Mouse (Mus musculus) stomach, postnatal 0 days (tissue): ENCODE results near the gene Grin2a. TPM values are rescaled to one million over a fixed set of nuclear protein-coding genes. Genes with fewer than 3 reads are reported as not detected.

Experiments used
- ATAC-seq: fragments of 200-750 bp; cut with Nextera tagmentation; 2 replicates; pipeline ENCODE4 v1.8.0; 2017; ENCODE audit not compliant: low FRiP score, low TSS enrichment
- DNase-seq: peaks from one replicate; pipeline ENCODE4 v3.0.0-alpha.2; 2016; ENCODE audit warnings: low spot score
- H3K27ac ChIP-seq: fragments of 300-500 bp; sonication (generic); replicated peaks from 2 replicates; pipeline ENCODE4 v1.5.1; 2014; ENCODE audit warnings: mild to moderate bottlenecking, control low read depth
- H3K27me3 ChIP-seq: fragments of 300-500 bp; sonication (generic); 2 replicates; pipeline ENCODE4 v1.6.1; 2014; ENCODE audit warnings: low read length; ENCODE audit not compliant: control insufficient read depth, insufficient read depth
- H3K36me3 ChIP-seq: fragments of 300-500 bp; sonication (generic); 2 replicates; pipeline ENCODE4 v1.6.1; 2014; ENCODE audit warnings: low read length, mixed read lengths; ENCODE audit not compliant: control insufficient read depth, insufficient read depth
- H3K4me1 ChIP-seq: fragments of 300-500 bp; sonication (generic); replicated peaks from 2 replicates; pipeline ENCODE4 v1.6.1; 2014; ENCODE audit warnings: antibody characterized with exemption; ENCODE audit not compliant: control insufficient read depth, insufficient read depth
- H3K4me2 ChIP-seq: fragments of 300-500 bp; sonication (generic); replicated peaks from 2 replicates; pipeline ENCODE4 v1.6.1; 2014; ENCODE audit warnings: low read depth, mild to moderate bottlenecking, control low read depth, moderate library complexity
- H3K4me3 ChIP-seq: fragments of 300-500 bp; sonication (generic); 2 replicates; pipeline ENCODE4 v1.5.1; 2014; ENCODE audit warnings: low read depth, low read length, control low read depth
- H3K9ac ChIP-seq: fragments of 300-500 bp; sonication (generic); 2 replicates; pipeline ENCODE4 v1.6.1; 2014; ENCODE audit warnings: mild to moderate bottlenecking, low read length, control low read depth, mixed read lengths
- H3K9me3 ChIP-seq: fragments of 300-500 bp; sonication (generic); 2 replicates; pipeline ENCODE4 v1.6.1; 2016; ENCODE audit warnings: low read length; ENCODE audit not compliant: control insufficient read depth
- CTCF ChIP-seq: IDR thresholded peaks from 2 replicates; pipeline ENCODE4 v1.5.1; 2016; ENCODE audit warnings: antibody characterized with exemption, low read depth, mild to moderate bottlenecking, moderate library complexity
- EP300 ChIP-seq: optimal IDR thresholded peaks from 2 replicates; pipeline ENCODE3; 2016; ENCODE audit warnings: antibody characterized with exemption
- WGBS: fragments of 180-500 bp; shearing (Covaris S2); extraction: QIAGEN DNeasy Blood & Tissue Kit; methylation state at CpG from one replicate; pipeline ENCODE4 v1.1.7; 2014; 5-methylcytosine and 5-hydroxymethylcytosine counted together
- polyA plus RNA-seq: library from polyadenylated mRNA; unstranded; fragments of >200 nt; fragmentation: Nextera tagmentation; extraction: Ambion mirVana; gene quantifications from 2 replicates; pipeline ENCODE4 v1.2.1, GENCODE M21; 2015

Grin2a gene
- polyA plus RNA-seq, 1 experiment from 2014 or later = not detected

DNA sequence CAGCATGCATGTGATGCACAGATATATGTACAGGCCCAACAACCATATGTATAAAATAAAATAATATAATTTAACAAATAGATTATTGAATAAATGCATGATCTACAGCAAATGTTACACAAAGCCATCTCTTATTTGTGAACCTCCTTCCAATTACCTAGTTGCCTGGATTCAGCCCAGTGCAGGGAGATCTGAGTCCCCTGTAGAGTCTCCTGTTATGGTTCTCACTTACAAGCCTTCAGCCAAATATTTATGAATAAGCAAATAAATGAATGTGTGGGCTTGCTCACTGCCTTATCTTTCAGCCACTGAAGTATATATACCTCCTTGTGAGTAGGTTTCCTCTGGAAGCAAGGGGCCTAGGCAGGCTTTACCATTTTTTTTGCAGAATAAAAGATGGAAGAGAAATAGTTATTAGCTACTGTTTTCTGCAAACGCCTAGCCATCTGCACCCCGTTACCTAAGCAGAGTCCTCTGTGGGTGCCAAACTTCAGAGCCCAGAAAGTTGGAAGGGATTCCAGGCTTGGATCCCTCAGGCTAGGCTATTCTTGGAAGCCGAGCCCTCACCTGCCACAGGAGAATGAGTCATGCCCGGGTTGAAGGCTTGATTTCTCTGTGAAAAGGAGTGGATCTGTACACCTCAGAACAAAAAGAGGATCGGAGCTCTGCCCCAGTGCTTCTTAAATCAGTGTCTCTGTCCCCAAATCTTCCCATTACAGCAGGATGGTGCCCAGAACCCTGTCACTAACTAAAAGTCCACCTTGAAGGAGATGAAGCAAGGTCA, 92.5 kb downstream of the Grin2a start:
- Histone ChIP-seq H3K9ac (no peak overlapping the region), H3K4me2 (no peak overlapping the region), H3K9me3 (no peaks in the 10 kb centered on the region), H3K27ac (no peak overlapping the region), H3K27me3 (no peaks in the 10 kb centered on the region), H3K4me1 (no peaks in the 10 kb centered on the region), H3K4me3 (no peak overlapping the region), H3K36me3 (no peaks in the 10 kb centered on the region)
- DNase-seq (no peak), ATAC-seq (no peak)
- WGBS = 54% methylated on average over 5 of the region's 5 CpGs
- no peak for TF ChIP-seq CTCF

- Histone ChIP-seq H3K4me2 (no peak overlapping the region), H3K4me1 (no peaks in the 10 kb centered on the region), H3K9me3 (no peaks in the 10 kb centered on the region), H3K36me3 (no peaks in the 10 kb centered on the region), H3K4me3 (no peak overlapping the region), H3K9ac (no peak overlapping the region), H3K27me3 (no peaks in the 10 kb centered on the region), H3K27ac (no peak overlapping the region)
- DNase-seq = no peak
- WGBS = 31% methylated on average over 1 of the region's 1 CpGs
- ATAC-seq = no peak
- TF ChIP-seq EP300 (no peak), CTCF (no peak)
Measured at GRCm38 (mm10) chr16:9901433-9901832, 93.9 kb downstream of the Grin2a start.

GRCm38 (mm10) chr16:9900996-9901395, 94.4 kb downstream of the Grin2a start:
- Histone ChIP-seq H3K27ac (no peak overlapping the region), H3K27me3 (no peaks in the 10 kb centered on the region), H3K4me3 (no peak overlapping the region), H3K4me2 (no peak overlapping the region), H3K36me3 (no peaks in the 10 kb centered on the region), H3K4me1 (no peaks in the 10 kb centered on the region), H3K9me3 (no peaks in the 10 kb centered on the region), H3K9ac (no peak overlapping the region)
- ATAC-seq = no peak
- 82% methylated on average over 3 of the region's 3 CpGs for WGBS
- DNase-seq = no peak
- TF ChIP-seq EP300 = no peak
- TF ChIP-seq CTCF = no peak

DNA sequence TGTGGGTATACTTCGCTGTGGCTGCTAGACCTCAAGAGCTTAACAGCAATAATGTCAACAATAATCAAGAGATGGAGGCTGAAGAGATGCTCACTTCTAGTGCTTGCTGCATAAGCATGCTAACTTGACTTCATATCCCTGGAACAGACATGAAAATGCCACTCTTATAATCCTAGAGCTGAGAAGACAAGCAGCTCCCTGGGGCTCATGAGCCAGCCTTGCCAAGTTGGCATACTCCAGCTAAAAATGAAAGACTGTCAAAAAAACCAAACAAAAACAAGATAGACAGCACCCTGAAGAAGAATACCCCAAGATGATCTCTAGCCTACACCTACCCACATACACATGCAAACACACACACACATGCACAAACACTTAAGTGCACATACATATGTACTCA, 95.2 kb downstream of the Grin2a start:
- H3K9me3 ChIP-seq = no peaks in the 10 kb centered on the region
- H3K36me3 ChIP-seq = no peaks in the 10 kb centered on the region
- no peak overlapping the region for H3K27ac ChIP-seq
- DNase-seq (no peak), ATAC-seq (no peak)
- no peaks in the 10 kb centered on the region for H3K4me1 ChIP-seq
- no peaks in the 10 kb centered on the region for H3K27me3 ChIP-seq
- no peak overlapping the region for H3K4me2 ChIP-seq
- H3K9ac ChIP-seq = no peak overlapping the region
- TF ChIP-seq CTCF (no peak), EP300 (no peak)
- 87% methylated on average over 1 of the region's 1 CpGs for WGBS
- H3K4me3 ChIP-seq = no peak overlapping the region

GRCm38 (mm10) chr16:9899176-9899575, 96.2 kb downstream of the Grin2a start:
- TF ChIP-seq EP300 (no peak), CTCF (no peak)
- Histone ChIP-seq H3K36me3 (no peaks in the 10 kb centered on the region), H3K4me3 (no peak overlapping the region), H3K27ac (no peak overlapping the region), H3K9ac (no peak overlapping the region), H3K27me3 (no peaks in the 10 kb centered on the region), H3K4me2 (no peak overlapping the region), H3K9me3 (no peaks in the 10 kb centered on the region), H3K4me1 (no peaks in the 10 kb centered on the region)
- 72% methylated on average over 2 of the region's 2 CpGs for WGBS
- DNase-seq (no peak), ATAC-seq (no peak)

GRCm38 (mm10) chr16:9895581-9895980, 99.8 kb downstream of the Grin2a start:
- H3K4me2 ChIP-seq = no peak overlapping the region

More at GRCm38 (mm10) chr16:9895581-9895980, 99.8 kb downstream of the Grin2a start:
- no peak for TF ChIP-seq EP300
- no peak for TF ChIP-seq CTCF
- no peak for DNase-seq
- no peak for ATAC-seq
- Histone ChIP-seq H3K27ac (no peak overlapping the region), H3K36me3 (no peaks in the 10 kb centered on the region), H3K4me1 (no peaks in the 10 kb centered on the region), H3K9ac (no peak overlapping the region), H3K9me3 (no peaks in the 10 kb centered on the region), H3K27me3 (no peaks in the 10 kb centered on the region), H3K4me3 (no peak overlapping the region)
- WGBS = 69% methylated on average over 7 of the region's 7 CpGs
